Mouse (Mus musculus) heart, embryonic 12.5 days (tissue): ENCODE results near the gene Gpd1l. TPM values are rescaled to one million over a fixed set of nuclear protein-coding genes. Genes with fewer than 3 reads are reported as not detected.
A peak's percentile ranks its signal among the peaks of the same experiment; 100 is the strongest.

Experiments
- ATAC-seq: fragments of 200-750 bp; cut with Nextera tagmentation; 2 replicates; pipeline ENCODE4 v1.8.0; 2017; ENCODE audit warnings: moderate TSS enrichment, moderate library complexity; ENCODE audit not compliant: insufficient number of reproducible peaks, low FRiP score
- H3K27ac ChIP-seq: fragments of 300-500 bp; sonication (generic); 2 replicates; pipeline ENCODE4 v1.5.1; 2016; ENCODE audit warnings: mild to moderate bottlenecking, moderate library complexity; ENCODE audit not compliant: poor library complexity, severe bottlenecking
- H3K27me3 ChIP-seq: fragments of 300-500 bp; sonication (generic); replicated peaks from 2 replicates; pipeline ENCODE4 v1.6.1; 2016; ENCODE audit warnings: mild to moderate bottlenecking, moderate library complexity
- H3K36me3 ChIP-seq: fragments of 300-500 bp; sonication (generic); 2 replicates; pipeline ENCODE4 v1.6.1; 2016; ENCODE audit warnings: mild to moderate bottlenecking, moderate library complexity
- H3K4me1 ChIP-seq: fragments of 300-500 bp; sonication (generic); replicated peaks from 2 replicates; pipeline ENCODE4 v1.6.1; 2016; ENCODE audit warnings: mild to moderate bottlenecking
- H3K4me2 ChIP-seq: fragments of 300-500 bp; sonication (generic); 2 replicates; pipeline ENCODE4 v1.6.1; 2016; ENCODE audit warnings: mild to moderate bottlenecking, moderate library complexity
- H3K4me3 ChIP-seq: fragments of 300-500 bp; sonication (generic); 2 replicates; pipeline ENCODE4 v1.5.1; 2016; ENCODE audit warnings: mild to moderate bottlenecking
- H3K9ac ChIP-seq: fragments of 300-500 bp; sonication (generic); 2 replicates; pipeline ENCODE4 v1.6.1; 2016; ENCODE audit warnings: mild to moderate bottlenecking, moderate library complexity
- H3K9me3 ChIP-seq: fragments of 300-500 bp; sonication (generic); replicated peaks from 2 replicates; pipeline ENCODE4 v1.6.1; 2016; ENCODE audit warnings: mild to moderate bottlenecking, moderate library complexity
- WGBS: fragments of 180-500 bp; shearing (Covaris S2); methylation state at CpG from one replicate; pipeline ENCODE4 v1.1.7; 2016; 5-methylcytosine and 5-hydroxymethylcytosine counted together
- polyA plus RNA-seq: library from polyadenylated mRNA; unstranded; fragments of >200 nt; fragmentation: Nextera tagmentation; extraction: Ambion mirVana; gene quantifications from 2 replicates; pipeline ENCODE4 v1.2.1, GENCODE M21; 2016

Gene Gpd1l
- polyA plus RNA-seq, 1 experiment from 2014 or later, result 15.5 TPM

- H3K27ac ChIP-seq, result no peak overlapping the region
- no peak overlapping the region for H3K4me2 ChIP-seq
- H3K36me3 ChIP-seq, result no peaks in the 10 kb centered on the region
- ATAC-seq, result no peak
- peaks cover 26% of the 10 kb centered on the region for H3K4me1 ChIP-seq
- no peaks in the 10 kb centered on the region for H3K9me3 ChIP-seq
- no peaks in the 10 kb centered on the region for H3K27me3 ChIP-seq
- H3K4me3 ChIP-seq, result no peak overlapping the region
- 79% methylated on average over 5 of the region's 5 CpGs for WGBS
- 0 out of 2 replicates have a peak overlapping the region, but pooled peaks have one; percentile 7 for H3K9ac ChIP-seq
These were observed 8.2 kb downstream of the Gpd1l start for GRCm38 (mm10) chr9:114925571-114925970.

- no peak overlapping the region for H3K9ac ChIP-seq
- no peak overlapping the region for H3K27ac ChIP-seq
- peaks cover 29% of the 10 kb centered on the region for H3K4me1 ChIP-seq
- H3K36me3 ChIP-seq, result no peaks in the 10 kb centered on the region
- no peaks in the 10 kb centered on the region for H3K9me3 ChIP-seq
- no peak for ATAC-seq
- no peak overlapping the region for H3K4me3 ChIP-seq
- H3K4me2 ChIP-seq, result 0 out of 2 replicates have a peak overlapping the region, but pooled peaks have one; percentile 4
- WGBS, result 46% methylated on average over 10 of the region's 10 CpGs
- H3K27me3 ChIP-seq, result no peaks in the 10 kb centered on the region
These were observed 8.7 kb downstream of the Gpd1l start for GRCm38 (mm10) chr9:114925039-114925438.

GRCm38 (mm10) chr9:114924511-114924910 lies 9.3 kb downstream of the Gpd1l start:
- Histone ChIP-seq H3K27me3 (no peaks in the 10 kb centered on the region), H3K9me3 (no peaks in the 10 kb centered on the region), H3K36me3 (no peaks in the 10 kb centered on the region), H3K9ac (no peak overlapping the region), H3K4me2 (no peak overlapping the region), H3K4me1 (peaks cover 29% of the 10 kb centered on the region), H3K4me3 (no peak overlapping the region), H3K27ac (no peak overlapping the region)
- no peak for ATAC-seq
- 48% methylated on average over 5 of the region's 5 CpGs for WGBS

GRCm38 (mm10) chr9:114922209-114922608 lies 11.6 kb downstream of the Gpd1l start:
- ATAC-seq, result no peak
- Histone ChIP-seq H3K27ac (no peak overlapping the region), H3K4me2 (no peak overlapping the region), H3K27me3 (no peaks in the 10 kb centered on the region), H3K9ac (no peak overlapping the region), H3K9me3 (no peaks in the 10 kb centered on the region), H3K4me1 (peaks cover 29% of the 10 kb centered on the region), H3K4me3 (no peak overlapping the region), H3K36me3 (peaks cover 12% of the 10 kb centered on the region)
- 66% methylated on average over 5 of the region's 5 CpGs for WGBS

GRCm38 (mm10) chr9:114921352-114922081 lies 12.3 kb downstream of the Gpd1l start:
- whole genome bisulfite sequencing, result 95% methylated on average over 2 of the region's 2 CpGs
- ATAC-seq, result no peak
- no peak overlapping the region for H3K27ac ChIP-seq
- H3K9ac ChIP-seq, result no peak overlapping the region
- H3K4me2 ChIP-seq, result no peak overlapping the region
- no peak overlapping the region for H3K4me3 ChIP-seq
- H3K36me3 ChIP-seq, result peaks cover 18% of the 10 kb centered on the region
- H3K9me3 ChIP-seq, result no peaks in the 10 kb centered on the region
- H3K4me1 ChIP-seq, result peaks cover 29% of the 10 kb centered on the region
- H3K27me3 ChIP-seq, result no peaks in the 10 kb centered on the region

- H3K27ac ChIP-seq, result peak overlapping the region; percentile 2; the same call in 1 of the 2 replicates
- peaks cover 25% of the 10 kb centered on the region for H3K36me3 ChIP-seq
- no peaks in the 10 kb centered on the region for H3K27me3 ChIP-seq
- WGBS, result 66% methylated on average over 9 of the region's 9 CpGs
- peaks cover 30% of the 10 kb centered on the region for H3K4me1 ChIP-seq
- no peak overlapping the region for H3K9ac ChIP-seq
- H3K4me3 ChIP-seq, result no peak overlapping the region
- ATAC-seq, result no peak
- no peaks in the 10 kb centered on the region for H3K9me3 ChIP-seq
- H3K4me2 ChIP-seq, result no peak overlapping the region
These were observed 13.2 kb downstream of the Gpd1l start for GRCm38 (mm10) chr9:114920569-114920968.

GRCm38 (mm10) chr9:114912680-114913649 lies 20.8 kb downstream of the Gpd1l start:
- Histone ChIP-seq H3K4me1 (peaks cover 19% of the 10 kb centered on the region), H3K36me3 (peaks cover 48% of the 10 kb centered on the region), H3K4me3 (no peak overlapping the region), H3K27ac (no peak overlapping the region), H3K9me3 (no peaks in the 10 kb centered on the region), H3K27me3 (no peaks in the 10 kb centered on the region), H3K4me2 (no peak overlapping the region), H3K9ac (no peak overlapping the region)
- WGBS, result 54% methylated on average over 18 of the region's 18 CpGs
- no peak for ATAC-seq

- H3K4me2 ChIP-seq, result no peak overlapping the region
- H3K27me3 ChIP-seq, result no peaks in the 10 kb centered on the region
- WGBS, result 56% methylated on average over 7 of the region's 7 CpGs
- ATAC-seq, result no peak
- no peaks in the 10 kb centered on the region for H3K9me3 ChIP-seq
- peaks cover 32% of the 10 kb centered on the region for H3K36me3 ChIP-seq
- no peak overlapping the region for H3K4me3 ChIP-seq
- no peak overlapping the region for H3K9ac ChIP-seq
- H3K27ac ChIP-seq, result 0 out of 2 replicates have a peak overlapping the region, but pooled peaks have one; percentile 6
- peaks cover 10% of the 10 kb centered on the region; the same call in 1 of the 2 replicates for H3K4me1 ChIP-seq
These were observed 26.3 kb downstream of the Gpd1l start for GRCm38 (mm10) chr9:114907509-114907908.

GRCm38 (mm10) chr9:114895919-114896318 lies 37.9 kb downstream of the Gpd1l start:
- Histone ChIP-seq H3K36me3 (0 out of 2 replicates have a peak, but pooled peaks cover under 1% of the 10 kb centered on the region), H3K9me3 (peaks cover 6% of the 10 kb centered on the region; the same call in 1 of the 2 replicates), H3K4me3 (no peak overlapping the region), H3K4me2 (no peak overlapping the region), H3K27ac (no peak overlapping the region), H3K27me3 (no peaks in the 10 kb centered on the region), H3K9ac (no peak overlapping the region), H3K4me1 (no peaks in the 10 kb centered on the region)
- WGBS, result 76% methylated on average over 4 of the region's 4 CpGs
- no peak for ATAC-seq

GRCm38 (mm10) chr9:114892974-114893373 lies 40.8 kb downstream of the Gpd1l start:
- no peak for ATAC-seq
- Histone ChIP-seq H3K4me3 (no peak overlapping the region), H3K9ac (no peak overlapping the region), H3K4me2 (no peak overlapping the region), H3K4me1 (no peaks in the 10 kb centered on the region), H3K27me3 (no peaks in the 10 kb centered on the region), H3K36me3 (no peaks in the 10 kb centered on the region), H3K27ac (no peak overlapping the region), H3K9me3 (peaks cover 9% of the 10 kb centered on the region; the same call in 1 of the 2 replicates)
- 80% methylated on average over 11 of the region's 11 CpGs for WGBS

- 49% methylated on average over 7 of the region's 7 CpGs for WGBS
- ATAC-seq, result no peak
- H3K4me3 ChIP-seq, result no peak overlapping the region
- no peaks in the 10 kb centered on the region for H3K36me3 ChIP-seq
- H3K27ac ChIP-seq, result no peak overlapping the region
- no peak overlapping the region for H3K9ac ChIP-seq
- no peak overlapping the region for H3K4me2 ChIP-seq
- no peaks in the 10 kb centered on the region for H3K4me1 ChIP-seq
- peaks cover 9% of the 10 kb centered on the region; the same call in 1 of the 2 replicates for H3K9me3 ChIP-seq
- H3K27me3 ChIP-seq, result no peaks in the 10 kb centered on the region
These were observed 43.4 kb downstream of the Gpd1l start for GRCm38 (mm10) chr9:114890377-114890776.
